Mouse (Mus musculus): ENCODE measurements around the gene Msh4.

- TF ChIP-seq HCFC1 (IDR thresholded peaks at IDR 0.05; ENCODE audit: borderline replicate concordance, insufficient read depth, low read length) (no peak), ZC3H11A (IDR thresholded peaks at IDR 0.05; ENCODE audit: borderline replicate concordance, low read depth, low read length) (no peak)
Measured at GRCm38 (mm10) chr3:153943003-153943640, 37.2 kb upstream of the Msh4 start.

Measured in ES-E14 (cell line).